Mouse (Mus musculus) liver, embryonic 13.5 days (tissue): ENCODE measurements around the gene Arid1b. TPM values are rescaled to one million over a fixed set of nuclear protein-coding genes. Genes with fewer than 3 reads are reported as not detected.

Experiments used
- ATAC-seq: fragments of 200-750 bp; cut with Nextera tagmentation; 2 replicates; pipeline ENCODE4 v1.8.0; 2017; ENCODE audit warnings: low read depth, mild to moderate bottlenecking, moderate number of reproducible peaks, moderate library complexity
- DNase-seq: peaks from one replicate; pipeline ENCODE4 v3.0.0; 2022
- H3K27ac ChIP-seq: fragments of 300-500 bp; sonication (generic); 2 replicates; pipeline ENCODE4 v1.5.1; 2015; ENCODE audit warnings: moderate library complexity, mild to moderate bottlenecking, inconsistent platforms
- H3K27me3 ChIP-seq: fragments of 300-500 bp; sonication (generic); 2 replicates; pipeline ENCODE4 v1.6.1; 2015; ENCODE audit warnings: mild to moderate bottlenecking, inconsistent platforms
- H3K36me3 ChIP-seq: fragments of 300-500 bp; sonication (generic); 2 replicates; pipeline ENCODE4 v1.6.1; 2015; ENCODE audit warnings: mild to moderate bottlenecking, inconsistent platforms
- H3K4me1 ChIP-seq: fragments of 300-500 bp; sonication (generic); replicated peaks from 2 replicates; pipeline ENCODE4 v1.6.1; 2015; ENCODE audit warnings: inconsistent platforms
- H3K4me2 ChIP-seq: fragments of 300-500 bp; sonication (generic); 2 replicates; pipeline ENCODE4 v1.6.1; 2015; ENCODE audit warnings: inconsistent platforms, mild to moderate bottlenecking, moderate library complexity
- H3K4me3 ChIP-seq: fragments of 300-500 bp; sonication (generic); replicated peaks from 2 replicates; pipeline ENCODE4 v1.5.1; 2015; ENCODE audit warnings: mild to moderate bottlenecking, inconsistent platforms
- H3K9ac ChIP-seq: fragments of 300-500 bp; sonication (generic); 2 replicates; pipeline ENCODE4 v1.6.1; 2015; ENCODE audit warnings: mild to moderate bottlenecking, inconsistent platforms
- H3K9me3 ChIP-seq: fragments of 300-500 bp; sonication (generic); replicated peaks from 2 replicates; pipeline ENCODE4 v1.6.1; 2016; ENCODE audit warnings: inconsistent platforms
- WGBS: fragments of 180-500 bp; shearing (Covaris S2); methylation state at CpG from one replicate; pipeline ENCODE4 v1.1.7; 2015; ENCODE audit not compliant: insufficient replicate concordance; 5-methylcytosine and 5-hydroxymethylcytosine counted together
- polyA plus RNA-seq: library from polyadenylated mRNA; unstranded; fragments of >200 nt; fragmentation: Nextera tagmentation; extraction: Ambion mirVana; gene quantifications from 2 replicates; pipeline ENCODE4 v1.2.1, GENCODE M21; 2015

The Arid1b gene
- polyA plus RNA-seq, 1 experiment from 2014 or later = 2.0 TPM

DNA sequence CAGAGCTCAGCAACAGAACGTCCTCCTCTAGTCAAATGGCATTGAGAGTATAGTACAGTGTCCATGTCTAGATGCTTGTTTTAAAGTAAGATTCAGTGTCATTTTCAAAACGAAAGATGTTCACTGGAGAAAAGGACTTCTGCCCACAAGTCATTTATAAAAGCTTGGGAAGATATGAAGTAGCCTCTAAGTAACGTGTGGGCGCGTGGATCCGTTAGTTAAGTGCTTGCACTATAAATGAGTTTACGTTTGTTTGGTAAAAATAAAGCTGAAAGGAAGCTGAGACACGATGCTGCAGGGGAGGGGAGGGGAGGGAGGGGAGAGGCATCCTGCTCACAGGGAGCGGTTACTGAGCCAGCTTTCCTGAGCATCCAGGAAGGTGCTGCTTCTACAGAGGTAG, 293.5 kb downstream of the Arid1b start:
- H3K9ac ChIP-seq = no peak overlapping the region
- no peak overlapping the region for H3K4me2 ChIP-seq
- H3K4me3 ChIP-seq = no peak overlapping the region
- no peaks in the 10 kb centered on the region for H3K27me3 ChIP-seq
- WGBS = 72% methylated on average over 9 of the region's 9 CpGs
- ATAC-seq (no peak), DNase-seq (no peak)
- H3K36me3 ChIP-seq = peaks cover 17% of the 10 kb centered on the region
- no peaks in the 10 kb centered on the region for H3K9me3 ChIP-seq
- no peak overlapping the region for H3K27ac ChIP-seq
- H3K4me1 ChIP-seq = 0 out of 2 replicates have a peak, but pooled peaks cover 3% of the 10 kb centered on the region

DNA sequence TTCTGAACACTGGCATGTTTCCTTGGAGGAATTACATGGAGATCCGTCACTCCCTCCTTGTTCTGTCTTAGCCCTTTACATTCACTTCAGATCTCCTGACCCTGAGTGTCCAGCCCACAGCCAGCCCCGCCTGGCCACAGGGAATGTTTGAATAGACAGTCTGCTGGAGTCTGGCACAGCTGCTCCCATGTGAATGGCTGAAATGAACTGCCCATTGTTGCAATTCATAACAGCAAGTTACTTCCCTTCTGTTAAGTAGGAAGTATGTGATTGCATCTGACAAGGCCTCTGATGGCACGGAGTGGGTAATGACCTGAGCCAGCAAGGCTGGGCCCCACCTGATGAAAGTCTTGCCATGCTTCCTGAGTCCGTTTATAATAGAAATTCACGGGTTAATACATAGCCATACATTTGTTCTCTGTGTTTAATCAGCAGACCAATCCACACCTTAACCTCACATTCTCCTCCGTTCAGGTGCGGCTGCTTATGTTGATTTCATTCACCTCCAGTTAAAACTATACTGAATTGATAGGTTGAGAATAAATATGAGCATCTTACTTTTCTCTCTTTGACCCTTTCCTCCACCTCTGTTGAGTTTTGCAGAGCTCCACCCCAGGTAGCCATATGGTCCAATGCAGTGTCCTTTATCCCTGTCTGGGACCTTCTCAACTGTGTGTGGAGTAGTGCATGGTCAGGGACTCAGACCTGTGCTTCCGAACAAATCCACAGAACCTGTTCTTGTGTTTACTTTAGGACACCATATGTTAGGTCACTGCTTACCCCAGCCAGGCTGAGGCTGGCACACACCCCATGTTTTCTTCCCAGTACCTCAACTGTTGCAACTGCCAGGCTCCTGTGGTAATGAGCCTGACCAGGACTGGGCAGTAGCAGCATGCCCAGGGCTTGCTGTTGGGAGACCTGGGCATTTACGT, 299.8 kb downstream of the Arid1b start:
- ATAC-seq (no peak), DNase-seq (no peak)
- H3K36me3 ChIP-seq = peaks cover 9% of the 10 kb centered on the region
- 70% methylated on average over 9 of the region's 9 CpGs for WGBS
- no peak overlapping the region for H3K27ac ChIP-seq
- H3K4me2 ChIP-seq = no peak overlapping the region
- no peaks in the 10 kb centered on the region for H3K27me3 ChIP-seq
- no peak overlapping the region for H3K9ac ChIP-seq
- H3K9me3 ChIP-seq = no peaks in the 10 kb centered on the region
- H3K4me3 ChIP-seq = no peak overlapping the region
- no peaks in the 10 kb centered on the region for H3K4me1 ChIP-seq

DNA sequence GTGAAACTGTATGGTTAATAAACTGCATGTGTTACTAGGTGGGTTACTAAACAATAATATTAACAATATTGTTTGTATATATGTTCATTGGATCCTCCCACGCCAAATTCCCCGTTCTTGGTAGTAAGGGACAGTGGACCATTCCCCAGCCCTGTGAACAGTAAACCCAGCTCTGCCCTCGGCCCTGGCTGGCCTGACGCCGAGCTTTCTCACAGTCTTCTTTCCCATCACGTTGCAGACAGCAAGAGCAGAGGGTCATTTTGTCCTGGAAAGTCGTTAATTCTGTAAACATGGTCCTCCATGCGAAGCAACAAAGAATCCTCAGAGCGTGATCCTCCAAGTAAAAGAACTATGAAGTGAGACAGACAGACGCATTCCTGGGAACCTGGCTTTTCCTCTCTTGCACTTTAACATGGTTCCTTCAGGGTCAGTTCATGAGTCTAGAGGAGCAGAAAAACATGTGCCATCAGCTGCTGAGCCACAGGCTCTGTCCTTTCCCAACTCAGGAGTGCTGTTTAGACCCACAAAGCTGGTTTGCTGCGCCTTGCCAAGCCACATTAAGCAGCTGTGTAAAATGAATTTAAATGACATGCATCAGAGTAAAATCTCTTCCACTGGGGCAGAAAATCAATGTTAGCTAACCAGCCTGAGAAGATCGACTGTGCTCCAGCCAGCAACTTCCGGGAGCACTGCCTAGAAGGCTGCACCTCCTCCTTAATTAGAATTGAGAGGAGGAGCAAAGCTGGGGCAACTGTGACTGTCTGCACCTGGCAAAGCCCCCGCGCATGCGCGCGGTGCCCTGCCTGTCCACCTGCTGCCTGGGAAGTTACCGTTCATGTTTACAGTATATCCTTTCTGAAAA, 301.2 kb downstream of the Arid1b start:
- no peaks in the 10 kb centered on the region for H3K9me3 ChIP-seq
- ATAC-seq (no peak), DNase-seq (no peak)
- H3K9ac ChIP-seq = no peak overlapping the region
- 76% methylated on average over 19 of the region's 19 CpGs for WGBS
- no peaks in the 10 kb centered on the region for H3K27me3 ChIP-seq
- no peaks in the 10 kb centered on the region for H3K4me1 ChIP-seq
- no peak overlapping the region for H3K4me2 ChIP-seq
- peaks cover 9% of the 10 kb centered on the region for H3K36me3 ChIP-seq
- no peak overlapping the region for H3K27ac ChIP-seq
- no peak overlapping the region for H3K4me3 ChIP-seq

DNA sequence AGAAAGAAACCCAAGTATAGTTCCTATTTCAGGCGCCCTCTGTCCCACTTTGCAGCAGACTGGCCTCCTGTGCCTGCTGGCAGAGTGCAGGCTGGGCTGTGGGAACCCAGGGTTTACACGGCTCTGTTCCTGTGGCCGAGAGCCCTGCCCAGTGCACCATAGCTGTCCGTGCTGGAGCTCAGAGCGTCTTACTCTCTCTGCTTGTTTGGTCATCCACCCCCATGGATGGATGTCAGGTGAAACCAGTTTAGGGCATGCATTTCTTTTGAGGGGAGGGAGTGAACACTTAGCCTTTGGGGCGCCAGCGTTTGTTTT, 301.8 kb downstream of the Arid1b start:
- Histone ChIP-seq H3K4me3 (no peak overlapping the region), H3K4me2 (no peak overlapping the region), H3K27ac (no peak overlapping the region), H3K36me3 (peaks cover 8% of the 10 kb centered on the region), H3K4me1 (no peaks in the 10 kb centered on the region), H3K9ac (no peak overlapping the region), H3K27me3 (no peaks in the 10 kb centered on the region), H3K9me3 (no peaks in the 10 kb centered on the region)
- DNase-seq (no peak), ATAC-seq (no peak)
- 79% methylated on average over 7 of the region's 7 CpGs for WGBS

DNA sequence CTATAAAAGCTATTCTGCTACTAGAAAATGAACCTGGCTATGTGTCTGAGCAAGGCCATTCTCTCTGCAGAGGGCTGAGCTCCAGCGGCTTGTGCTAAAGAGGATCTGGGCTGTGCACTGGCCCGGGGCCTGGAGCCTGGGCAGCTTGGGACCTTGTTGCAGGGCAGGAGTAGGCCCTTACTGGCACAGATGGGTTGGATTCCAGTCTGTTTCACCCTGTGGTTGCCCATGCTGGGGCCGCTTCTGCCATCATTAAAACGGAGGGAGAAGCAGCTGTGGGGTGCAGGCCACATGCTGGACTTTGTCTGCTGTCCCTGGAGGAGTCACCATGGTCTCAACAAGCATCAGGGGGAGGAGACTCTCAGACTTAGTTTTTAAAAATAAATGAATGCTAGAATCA, 303.4 kb downstream of the Arid1b start:
- no peak for ATAC-seq
- no peak for DNase-seq
- H3K9ac ChIP-seq = no peak overlapping the region
- no peak overlapping the region for H3K27ac ChIP-seq
- no peaks in the 10 kb centered on the region for H3K36me3 ChIP-seq
- H3K4me3 ChIP-seq = no peak overlapping the region
- H3K9me3 ChIP-seq = no peaks in the 10 kb centered on the region
- 83% methylated on average over 4 of the region's 4 CpGs for whole genome bisulfite sequencing
- no peak overlapping the region for H3K4me2 ChIP-seq
- no peaks in the 10 kb centered on the region for H3K4me1 ChIP-seq
- no peaks in the 10 kb centered on the region for H3K27me3 ChIP-seq

DNA sequence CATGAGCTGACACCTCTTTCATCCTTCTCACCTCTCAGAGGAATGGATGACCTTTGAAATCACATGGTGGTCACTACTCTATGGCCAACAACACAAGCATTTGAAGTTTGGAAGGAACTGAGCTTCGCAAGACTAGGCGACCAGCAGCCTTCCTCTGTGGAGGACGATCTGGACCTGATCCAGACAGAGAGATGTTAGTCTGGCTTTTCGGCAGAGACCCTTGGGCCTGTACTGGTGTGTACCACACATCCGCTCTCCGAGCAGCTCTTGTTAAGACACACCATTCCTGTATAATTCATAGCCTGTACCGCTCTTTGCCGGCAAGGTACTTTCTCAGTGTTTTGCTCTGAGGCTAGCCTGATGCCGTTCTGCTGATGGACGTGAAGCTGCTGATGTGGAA, 303.9 kb downstream of the Arid1b start:
- no peak overlapping the region for H3K9ac ChIP-seq
- H3K36me3 ChIP-seq = no peaks in the 10 kb centered on the region
- H3K27me3 ChIP-seq = no peaks in the 10 kb centered on the region
- no peak overlapping the region for H3K4me3 ChIP-seq
- DNase-seq (no peak), ATAC-seq (no peak)
- 87% methylated on average over 10 of the region's 10 CpGs for WGBS
- no peak overlapping the region for H3K27ac ChIP-seq
- H3K4me1 ChIP-seq = no peaks in the 10 kb centered on the region
- H3K9me3 ChIP-seq = no peaks in the 10 kb centered on the region
- no peak overlapping the region for H3K4me2 ChIP-seq

DNA sequence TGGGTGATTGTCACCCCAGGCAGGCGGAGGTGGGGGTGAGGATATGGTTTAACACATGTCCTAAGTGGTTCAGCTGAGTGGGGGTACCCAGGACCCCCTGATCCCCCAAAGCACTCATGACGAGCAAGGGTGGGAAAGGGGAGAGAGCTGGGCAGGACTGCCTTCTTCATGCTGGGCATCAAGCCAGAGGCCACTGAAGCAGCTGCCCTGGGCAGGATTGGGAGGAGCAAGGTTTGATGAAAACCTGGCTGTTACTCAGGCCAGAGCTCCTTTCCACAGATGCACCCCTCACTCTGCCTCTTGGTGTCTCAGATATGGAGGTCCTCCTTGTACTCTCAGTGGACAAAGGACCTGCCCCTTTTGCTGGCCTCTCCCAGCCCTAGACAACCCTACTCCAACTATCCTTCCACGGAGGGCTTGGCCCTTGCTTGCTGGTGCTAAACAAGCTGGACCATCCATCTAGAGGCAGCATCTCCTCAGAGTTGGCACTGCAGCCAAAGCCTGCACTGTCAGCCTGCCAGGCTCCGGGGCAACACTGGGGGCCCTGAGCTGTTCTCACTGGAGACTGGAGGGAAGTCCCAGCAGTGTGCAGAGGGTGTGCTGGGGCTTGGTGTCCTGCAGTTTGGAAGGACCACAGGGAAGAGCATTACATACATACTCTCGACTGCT, 304.9 kb downstream of the Arid1b start:
- Histone ChIP-seq H3K4me1 (no peaks in the 10 kb centered on the region), H3K9me3 (no peaks in the 10 kb centered on the region), H3K27ac (no peak overlapping the region), H3K9ac (no peak overlapping the region), H3K4me2 (no peak overlapping the region), H3K36me3 (no peaks in the 10 kb centered on the region), H3K4me3 (no peak overlapping the region), H3K27me3 (no peaks in the 10 kb centered on the region)
- ATAC-seq (no peak), DNase-seq (no peak)
- 62% methylated on average over 5 of the region's 5 CpGs for WGBS

DNA sequence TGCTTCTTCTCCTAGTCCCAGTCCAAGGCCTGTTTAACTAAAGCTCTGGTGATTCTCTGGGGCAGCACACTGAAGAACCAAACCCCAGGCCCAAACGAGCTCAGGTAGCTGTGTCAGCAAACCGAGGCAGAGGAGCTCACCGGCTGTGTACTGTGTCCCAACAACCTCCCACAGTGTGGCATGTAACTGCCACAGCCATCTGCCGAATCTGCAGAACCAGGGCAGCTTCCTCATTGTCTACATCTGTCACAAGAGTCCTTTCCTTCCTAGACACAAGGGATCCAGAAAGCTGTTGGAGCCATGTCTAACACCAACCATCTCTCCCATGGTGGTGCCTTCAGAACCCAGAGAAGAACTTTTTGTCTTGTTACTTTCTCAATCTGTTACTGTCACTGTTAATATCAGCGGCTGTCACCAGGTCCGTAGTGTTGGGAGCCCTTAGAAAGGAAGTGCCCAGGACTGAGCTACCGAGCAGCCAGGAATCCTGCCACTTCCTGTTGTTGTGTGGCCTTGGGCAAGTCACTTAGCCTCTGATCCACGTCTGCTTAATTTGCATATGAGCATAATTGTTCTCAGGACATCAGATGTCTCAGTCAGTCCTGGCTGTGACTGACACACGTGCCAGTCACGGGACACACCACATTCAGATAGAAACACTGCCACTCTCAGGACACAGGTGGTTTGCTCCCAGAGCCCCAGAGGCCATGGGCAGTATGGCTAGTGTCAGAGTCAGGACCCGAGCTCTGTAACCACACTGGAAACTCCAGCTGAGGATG, 309.0 kb downstream of the Arid1b start:
- H3K9ac ChIP-seq = no peak overlapping the region
- H3K4me2 ChIP-seq = no peak overlapping the region
- H3K9me3 ChIP-seq = no peaks in the 10 kb centered on the region
- 37% methylated on average over 11 of the region's 11 CpGs for WGBS
- H3K27ac ChIP-seq = no peak overlapping the region
- H3K4me3 ChIP-seq = no peak overlapping the region
- no peaks in the 10 kb centered on the region for H3K4me1 ChIP-seq
- ATAC-seq (no peak), DNase-seq (no peak)
- peaks cover 17% of the 10 kb centered on the region for H3K36me3 ChIP-seq
- no peaks in the 10 kb centered on the region for H3K27me3 ChIP-seq

DNA sequence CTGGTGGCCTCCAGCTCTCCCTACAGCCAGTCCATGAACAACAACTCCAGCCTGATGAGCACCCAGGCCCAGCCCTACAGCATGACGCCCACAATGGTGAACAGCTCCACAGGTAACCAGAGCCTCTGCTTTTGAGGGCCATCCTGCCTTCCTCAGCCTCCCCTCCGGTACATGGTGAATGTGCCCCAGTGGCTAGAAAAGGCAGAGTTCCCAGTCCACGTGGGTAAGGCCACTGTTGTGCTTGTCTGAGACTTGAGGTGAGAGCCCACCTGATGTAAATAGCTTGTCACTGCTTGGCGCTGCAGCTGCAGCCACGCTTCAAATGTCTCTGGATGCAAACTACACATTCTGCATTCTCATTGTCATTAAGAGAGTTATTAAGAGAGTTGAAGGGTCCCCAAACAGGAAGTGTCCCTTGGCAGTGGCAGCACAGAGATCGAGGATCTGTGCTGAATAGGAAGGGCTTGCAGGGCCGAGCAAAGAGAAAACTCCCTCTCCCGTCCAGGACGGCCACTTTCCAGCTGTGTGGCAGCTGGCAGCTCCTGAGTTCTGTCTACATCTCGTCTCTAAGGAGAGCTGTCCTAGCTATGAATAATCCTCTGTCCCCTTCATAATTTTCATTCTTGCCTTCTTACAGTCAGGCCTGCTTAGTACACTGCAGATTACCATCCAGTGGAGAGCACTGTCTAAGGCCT, 311.8 kb downstream of the Arid1b start:
- ATAC-seq = no peak
- 71% methylated on average over 10 of the region's 10 CpGs for WGBS

DNA sequence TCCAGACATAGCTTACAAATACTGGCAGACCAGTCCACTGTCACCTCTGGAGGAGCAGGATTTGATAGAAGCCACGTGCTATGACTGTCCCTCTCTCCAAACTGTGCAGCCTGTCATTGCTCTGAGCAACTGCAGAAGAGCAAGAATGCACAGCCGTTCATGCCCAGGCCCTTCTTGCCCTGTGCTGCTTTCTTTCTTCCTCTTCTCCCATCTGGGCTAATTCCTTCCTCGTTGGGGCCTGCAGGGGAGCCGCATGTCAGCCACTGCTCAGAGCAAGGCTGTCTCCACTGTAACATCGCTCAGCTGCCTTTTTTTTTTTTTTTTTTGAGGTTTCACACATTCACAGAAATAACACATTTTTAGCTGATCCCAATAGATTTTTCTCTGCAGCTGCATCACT, 315.8 kb downstream of the Arid1b start:
- Histone ChIP-seq H3K4me3 (no peak overlapping the region), H3K4me2 (no peak overlapping the region), H3K36me3 (peaks cover 17% of the 10 kb centered on the region), H3K9ac (no peak overlapping the region), H3K4me1 (no peaks in the 10 kb centered on the region), H3K9me3 (no peaks in the 10 kb centered on the region), H3K27ac (no peak overlapping the region), H3K27me3 (no peaks in the 10 kb centered on the region)
- WGBS = 21% methylated on average over 5 of the region's 5 CpGs
- ATAC-seq (no peak), DNase-seq (no peak)

More for the DNA sequence above, 311.8 kb downstream of the Arid1b start:
- Histone ChIP-seq H3K9me3 (no peaks in the 10 kb centered on the region), H3K4me1 (no peaks in the 10 kb centered on the region), H3K27me3 (no peaks in the 10 kb centered on the region), H3K4me3 (no peak overlapping the region), H3K36me3 (peaks cover 17% of the 10 kb centered on the region), H3K4me2 (no peak overlapping the region), H3K9ac (no peak overlapping the region), H3K27ac (no peak overlapping the region)
- DNase-seq = no peak
